Mouse (Mus musculus): ENCODE data around the gene Wdr89.

Gene Wdr89

DNA sequence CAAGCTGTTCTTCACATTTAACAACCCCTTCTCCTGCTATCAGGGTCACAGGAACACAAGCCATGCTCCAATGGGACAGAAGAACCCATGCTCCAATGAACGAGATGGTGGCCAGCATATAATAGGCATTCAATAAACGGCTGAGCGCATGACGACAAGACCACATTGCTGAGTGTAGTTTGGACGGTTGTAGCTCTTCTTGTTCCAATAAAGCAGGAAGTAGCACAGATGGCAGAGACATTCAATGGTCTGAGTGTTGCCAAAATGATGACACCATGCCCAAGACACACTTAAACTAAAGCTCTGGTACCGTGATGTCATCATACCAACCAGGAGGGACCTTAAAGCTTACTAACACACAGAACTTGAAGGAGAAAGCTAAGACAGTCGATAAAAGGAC lies 56.6 kb downstream of the Wdr89 start:
- DNase-seq, result peak; percentile 73

DNA sequence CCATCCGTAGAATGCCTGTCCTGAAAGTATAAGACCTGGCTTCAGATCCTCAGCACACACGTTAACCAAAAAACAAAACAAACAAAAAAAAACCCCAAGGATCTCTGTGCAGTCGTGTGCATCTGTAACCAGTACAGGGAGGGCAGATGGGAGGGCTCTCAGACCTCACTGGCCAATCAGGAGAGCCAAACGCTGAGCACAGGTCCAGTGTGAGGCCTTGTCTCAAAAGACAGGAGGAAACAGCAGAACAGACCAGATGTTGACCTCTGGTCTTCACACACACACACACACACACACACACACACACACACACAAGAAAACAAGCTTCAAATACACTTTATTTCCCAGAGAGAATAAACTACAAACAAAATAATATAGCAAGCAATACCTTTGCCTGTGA lies 69.8 kb downstream of the Wdr89 start:
- DNase-seq, result no peak

DNA sequence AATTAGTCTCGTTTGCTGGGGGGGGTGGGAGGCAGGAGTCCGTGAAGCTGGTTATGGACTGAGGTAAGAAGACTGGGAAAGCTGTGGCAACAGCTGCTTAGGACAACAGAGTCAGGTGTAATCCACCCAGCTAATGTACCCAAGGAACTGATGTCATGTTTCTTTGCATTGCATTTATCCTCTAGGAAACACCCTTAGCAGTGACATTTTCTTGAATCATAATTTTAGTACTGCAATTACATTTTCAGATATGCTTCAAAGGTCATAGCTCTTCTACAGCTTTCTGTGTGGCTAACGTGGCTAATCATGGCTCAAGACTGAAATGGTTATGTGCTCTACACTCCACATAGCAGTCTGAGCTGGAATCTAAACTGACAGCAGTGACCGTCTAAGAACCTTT lies 70.3 kb downstream of the Wdr89 start:
- no peak for DNase-seq

DNA sequence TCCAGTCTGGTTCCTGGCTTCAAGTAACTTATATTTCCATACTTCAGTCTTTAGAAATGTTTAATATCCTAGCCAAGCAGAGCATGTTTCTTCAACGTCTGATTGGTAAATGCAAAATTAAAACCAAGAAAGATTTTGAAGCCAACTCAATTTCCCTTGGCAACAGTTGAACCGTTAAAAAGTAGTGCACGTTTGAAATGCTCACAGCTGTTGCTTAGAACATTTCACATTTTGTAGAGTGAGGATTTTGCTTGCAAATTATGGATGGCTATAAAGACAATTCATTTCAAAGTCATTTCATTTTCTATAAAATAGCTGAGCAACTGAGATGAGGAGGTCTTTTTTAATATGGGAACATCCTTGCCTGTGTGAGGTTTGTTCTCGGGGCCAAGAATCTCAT lies 71.6 kb downstream of the Wdr89 start:
- no peak for DNase-seq

DNA sequence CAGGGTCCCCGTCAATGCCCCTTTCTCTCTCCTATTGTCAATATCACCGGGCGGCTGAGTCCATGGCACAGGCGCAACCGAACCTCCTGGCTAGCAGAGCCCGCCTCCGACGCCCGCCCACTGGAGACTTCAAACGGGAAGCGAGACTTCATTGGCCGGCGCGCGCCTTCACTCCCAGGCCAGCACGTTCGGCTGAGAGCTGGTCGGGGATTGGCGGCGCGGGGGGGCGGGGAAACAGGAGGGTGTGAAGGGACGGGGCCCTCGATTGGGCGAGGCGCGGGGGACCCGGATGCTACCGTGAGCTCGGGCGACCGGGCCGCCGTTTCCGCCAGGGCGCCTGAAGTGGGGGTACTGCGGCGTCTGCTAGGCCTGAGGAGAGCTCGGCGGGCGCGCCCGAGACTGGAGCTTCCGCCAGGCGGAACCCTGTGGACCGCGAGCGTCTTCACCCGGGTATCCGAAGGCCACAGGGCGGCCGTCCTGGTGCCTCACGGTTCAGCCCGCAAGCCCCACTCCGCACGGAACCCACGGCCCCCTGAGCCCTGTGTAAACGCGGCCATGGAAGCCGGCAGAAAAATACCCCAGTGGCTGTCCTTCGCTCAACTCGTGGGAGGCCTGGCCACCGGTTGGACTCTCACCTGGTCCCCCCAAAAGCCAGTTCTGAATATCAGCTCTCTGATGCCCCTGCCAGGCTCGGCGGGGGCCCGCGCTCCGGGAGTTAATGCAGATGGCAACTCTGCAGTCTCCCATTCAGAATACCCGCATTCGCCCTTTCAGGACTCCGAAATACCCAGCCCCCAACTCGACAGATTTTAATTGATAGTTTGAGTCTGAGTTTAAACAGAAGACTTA lies 73.0 kb downstream of the Wdr89 start, which contains the start of gene Ppp2r5e:
TSS of gene Ppp2r5e (minus strand) at position 92 of the 849 bp plus-strand sequence.
- DNase-seq, result peak; percentile 98

DNA sequence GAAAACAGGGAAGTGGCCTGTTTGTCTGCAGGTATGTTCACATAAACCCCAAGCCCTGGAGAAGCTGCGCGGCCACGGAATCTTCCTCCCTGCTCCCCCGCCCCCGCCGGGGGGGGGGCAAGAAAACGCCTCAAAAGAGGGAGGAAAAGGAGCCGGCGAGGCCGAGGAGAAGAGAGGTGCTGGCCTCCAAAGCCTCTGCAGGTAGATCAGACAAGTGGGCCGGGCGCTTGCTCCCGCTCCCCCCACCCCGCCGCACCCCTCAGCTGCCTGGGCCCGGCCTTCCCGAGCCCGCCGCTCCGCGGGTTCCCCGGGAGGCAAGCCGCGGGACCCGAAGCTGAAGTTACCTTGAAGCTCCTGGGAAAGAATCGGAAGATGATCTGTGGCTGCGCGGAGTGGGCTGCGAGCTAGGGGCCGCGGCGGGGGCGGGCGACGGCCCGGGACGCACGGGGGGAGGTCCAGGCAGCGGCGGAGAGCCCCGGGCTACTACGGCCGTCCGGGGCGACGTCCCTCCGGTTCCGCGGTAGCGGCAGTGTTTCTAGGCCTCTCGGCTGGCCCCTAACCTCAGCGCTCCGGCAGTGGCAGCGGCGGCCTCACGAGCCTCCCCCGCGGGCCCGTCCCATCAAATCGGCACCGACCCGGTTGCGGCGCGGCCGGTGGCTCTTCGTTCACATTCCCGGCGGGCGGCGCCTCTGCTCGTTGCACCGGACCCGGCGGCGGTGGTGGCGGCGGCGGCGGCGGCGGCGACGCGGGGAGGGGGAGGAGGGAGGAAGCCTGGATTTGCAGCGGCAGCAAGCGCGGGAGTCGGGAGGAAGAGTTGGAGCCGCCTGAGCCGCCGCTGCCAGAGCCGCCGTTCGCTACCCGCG lies 73.8 kb downstream of the Wdr89 start:
- peak; percentile 57 for DNase-seq

DNA sequence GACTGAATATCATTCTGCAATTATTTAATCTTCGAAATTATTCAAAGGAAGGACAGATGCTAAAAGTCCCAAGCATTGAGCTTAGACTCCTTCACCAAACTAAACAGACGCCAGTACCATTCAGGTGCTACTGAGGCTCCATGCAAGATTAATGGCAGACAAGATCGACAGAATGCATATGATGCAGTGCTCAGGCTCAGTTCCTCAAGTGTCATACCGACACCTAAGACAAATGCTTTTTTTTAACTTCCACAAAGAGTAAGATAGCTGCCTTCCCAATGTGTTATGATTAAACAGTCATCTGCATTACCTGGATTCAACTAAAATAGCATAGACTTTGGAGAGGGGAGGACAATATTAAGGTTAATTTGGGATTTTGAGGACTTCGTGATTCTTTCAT lies 74.9 kb downstream of the Wdr89 start:
- no peak for DNase-seq

DNA sequence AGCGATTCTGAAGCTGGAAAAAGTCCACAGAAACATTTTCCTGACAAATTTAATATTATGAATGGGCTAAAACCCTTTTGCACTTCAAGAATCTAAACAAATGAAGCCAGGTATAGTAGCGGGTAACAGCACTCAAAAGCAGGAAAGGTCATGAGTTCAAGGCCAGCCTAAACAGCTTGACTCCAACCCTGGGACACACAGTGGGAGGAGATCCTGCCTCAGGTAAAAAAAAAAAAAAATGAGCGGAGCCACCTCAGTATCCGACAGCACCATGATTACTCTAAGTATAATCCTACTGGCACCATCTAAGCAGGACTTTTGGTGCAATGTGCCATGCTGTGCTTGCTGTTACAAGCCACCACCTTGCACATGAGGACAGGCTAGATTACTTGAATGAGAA lies 75.5 kb downstream of the Wdr89 start:
- DNase-seq, result no peak

DNA sequence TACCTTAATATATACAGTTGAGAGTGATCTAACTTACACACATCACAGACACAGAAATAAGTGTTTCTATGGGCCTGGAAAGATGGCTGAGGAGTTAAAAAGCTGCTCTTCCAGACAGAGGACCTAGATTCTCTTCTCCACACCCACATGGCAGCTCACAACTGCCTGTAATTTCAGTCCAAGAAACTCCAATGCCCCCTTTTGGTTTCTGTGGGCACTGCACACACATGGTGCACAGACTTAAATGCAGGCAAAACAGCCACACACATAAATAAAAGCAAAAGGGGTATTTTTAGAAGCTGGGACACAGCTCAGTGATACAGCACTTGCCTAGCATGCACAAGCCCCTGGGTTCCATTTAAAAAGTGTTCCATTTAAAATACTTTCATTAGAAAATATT lies 81.8 kb downstream of the Wdr89 start:
- DNase-seq, result no peak

DNA sequence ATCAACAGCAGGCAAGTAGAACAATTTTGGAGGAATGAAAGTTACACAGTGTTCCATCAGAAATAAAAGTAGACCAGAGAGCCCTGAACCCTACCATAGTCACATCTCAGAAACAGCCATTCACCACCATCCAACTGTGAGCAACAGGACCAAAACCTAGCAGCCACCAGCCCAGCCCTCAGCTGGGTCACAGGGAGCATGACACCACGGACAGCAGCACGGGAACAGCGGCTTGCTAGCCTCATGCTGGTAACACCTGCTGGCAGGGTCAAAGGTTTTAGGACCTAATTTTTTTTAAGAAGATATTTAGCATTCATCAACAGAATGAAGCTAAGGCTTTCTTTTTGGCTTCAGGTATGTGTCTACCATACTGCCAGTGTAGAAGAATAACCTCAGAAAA lies 85.6 kb downstream of the Wdr89 start:
- no peak for DNase-seq
